Mouse (Mus musculus): Measurements from ENCODE around the gene Shbg. TPM values are rescaled to one million over a fixed set of nuclear protein-coding genes. Genes with fewer than 3 reads are reported as not detected.

The Shbg gene
- polyA plus RNA-seq, 1 experiment: not detected

DNA sequence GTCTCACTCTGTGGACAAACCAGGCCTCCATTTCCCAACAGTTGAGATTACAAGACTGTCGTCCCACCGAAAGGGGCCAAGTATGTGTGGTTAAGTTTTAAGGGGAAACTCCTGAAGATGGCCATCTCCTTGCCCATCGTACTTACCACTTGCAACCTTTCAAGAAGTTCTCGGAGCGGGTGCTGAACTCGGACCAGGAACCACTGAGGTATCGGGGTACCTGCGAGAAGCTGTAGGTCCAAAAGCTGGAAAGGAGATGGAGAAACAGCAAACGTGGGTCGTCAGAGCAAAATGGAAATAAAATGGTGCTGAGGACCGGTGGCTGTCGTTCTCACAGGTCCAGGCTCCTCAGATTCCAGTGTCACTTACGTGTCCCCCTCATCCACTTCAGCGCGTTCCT lies 39.4 kb downstream of the Shbg start:
- Histone ChIP-seq H3K27ac (replicated peaks; ENCODE audit: low read depth, low read length) (no peak overlapping the region), H3K4me1 (ENCODE audit: control insufficient read depth, insufficient read depth, insufficient read length, low read length) (peaks cover 5% of the 10 kb centered on the region), H3K4me3 (ENCODE audit: insufficient read depth, low read depth, low read length) (peak overlapping the region; percentile 86)

DNA sequence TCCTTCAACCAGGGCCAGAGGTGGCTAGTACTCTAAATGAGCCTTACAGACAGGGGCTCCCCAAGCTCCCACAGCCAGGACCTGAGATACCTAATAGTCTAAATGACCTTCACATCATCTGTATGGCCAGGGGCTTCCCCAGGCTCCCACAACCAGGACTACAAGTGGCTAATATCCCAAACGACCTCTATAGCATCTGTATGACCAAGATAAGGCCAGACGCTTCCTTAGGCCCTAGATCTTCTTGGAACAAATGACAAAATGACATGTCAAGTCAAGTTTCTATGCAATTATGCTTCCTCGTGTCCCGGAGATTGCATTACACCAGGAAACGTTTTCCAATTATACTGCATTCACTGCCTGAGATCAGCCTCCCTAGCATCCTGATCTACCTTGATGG lies 41.4 kb downstream of the Shbg start:
- H3K4me3 ChIP-seq (ENCODE audit: insufficient read depth, low read depth, low read length): no peak overlapping the region
- no peak overlapping the region for H3K27ac ChIP-seq (replicated peaks; ENCODE audit: low read depth, low read length)
- H3K4me1 ChIP-seq (ENCODE audit: control insufficient read depth, insufficient read depth, insufficient read length, low read length): no peaks in the 10 kb centered on the region

DNA sequence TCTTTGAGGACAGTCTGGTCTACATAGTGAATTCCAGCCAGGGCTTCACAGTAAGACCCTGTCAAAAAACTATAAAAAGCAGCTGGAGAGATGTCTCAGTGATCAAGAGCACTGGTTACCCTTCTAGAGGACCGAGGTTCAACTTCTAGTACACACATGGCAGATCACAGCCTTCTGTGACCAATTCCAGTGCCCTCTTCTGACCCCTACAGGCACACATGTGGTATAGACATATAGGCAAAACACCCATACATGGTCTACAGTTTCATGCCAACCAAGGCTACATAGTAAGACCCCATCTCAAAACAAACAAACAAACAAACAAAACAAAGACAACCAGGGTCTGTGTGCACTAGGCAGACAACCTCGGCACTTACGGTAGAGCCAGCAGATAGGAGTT lies 42.5 kb downstream of the Shbg start:
- no peak overlapping the region for H3K4me3 ChIP-seq (ENCODE audit: insufficient read depth, low read depth, low read length)

DNA sequence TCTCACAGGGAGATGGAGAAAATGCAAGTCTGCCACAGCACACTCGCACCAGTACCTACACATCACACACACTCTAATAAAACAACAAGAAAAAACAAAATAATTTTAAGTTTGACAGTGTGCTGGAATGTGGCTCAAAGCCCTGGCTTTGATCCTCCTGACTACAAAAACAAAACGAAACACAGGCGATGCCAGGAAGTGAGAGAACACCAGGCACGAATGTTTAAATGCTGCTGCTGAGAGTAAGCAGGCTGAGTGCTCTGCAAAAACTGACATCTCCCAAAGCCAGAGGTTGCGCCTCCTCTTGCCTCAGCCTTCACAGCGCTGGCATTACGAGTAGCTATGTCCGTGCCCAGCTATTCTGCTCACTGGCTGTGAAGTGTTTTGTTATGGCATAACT lies 52.6 kb downstream of the Shbg start:
- Histone ChIP-seq H3K4me3 (ENCODE audit: insufficient read depth, low read depth, low read length) (no peak overlapping the region), H3K27ac (replicated peaks; ENCODE audit: low read depth, low read length) (no peak overlapping the region), H3K4me1 (ENCODE audit: control insufficient read depth, insufficient read depth, insufficient read length, low read length) (no peaks in the 10 kb centered on the region; the same call in 1 of the 2 replicates)

More for the DNA sequence above, 42.5 kb downstream of the Shbg start:
- Histone ChIP-seq H3K4me1 (ENCODE audit: control insufficient read depth, insufficient read depth, insufficient read length, low read length) (no peaks in the 10 kb centered on the region), H3K27ac (replicated peaks; ENCODE audit: low read depth, low read length) (no peak overlapping the region)

Other genes with a start within 250 kb of the Shbg start
- gene Chd3, start 248.5 kb downstream of the Shbg start, polyA plus RNA-seq (2012; ENCODE audit: insufficient read depth, insufficient read length, missing spikeins): 19.4 and 27.0 TPM in 2 replicates
- gene Naa38, start 222.4 kb downstream of the Shbg start, polyA plus RNA-seq (2012; ENCODE audit: insufficient read depth, insufficient read length, missing spikeins): 249 and 290 TPM in 2 replicates
- 16.1 and 18.9 TPM in 2 replicates for gene Cyb5d1, start 222.3 kb downstream of the Shbg start, polyA plus RNA-seq (2012; ENCODE audit: insufficient read depth, insufficient read length, missing spikeins)
- 4.1 and 8.3 TPM in 2 replicates for gene Tmem88, start 219.7 kb downstream of the Shbg start, polyA plus RNA-seq (2012; ENCODE audit: insufficient read depth, insufficient read length, missing spikeins)
- gene Kdm6b, start 204.2 kb downstream of the Shbg start, polyA plus RNA-seq (2012; ENCODE audit: insufficient read depth, insufficient read length, missing spikeins): 13.9 and 16.9 TPM in 2 replicates
- not detected in 2 replicates for gene Dnah2, start 68.8 kb downstream of the Shbg start, polyA plus RNA-seq (2012; ENCODE audit: insufficient read depth, insufficient read length, missing spikeins)
- gene Efnb3, start 57.7 kb downstream of the Shbg start, polyA plus RNA-seq (2012; ENCODE audit: insufficient read depth, insufficient read length, missing spikeins): not detected in 2 replicates
- 10.7 and 10.9 TPM in 2 replicates for gene Wrap53, start 37.6 kb downstream of the Shbg start, polyA plus RNA-seq (2012; ENCODE audit: insufficient read depth, insufficient read length, missing spikeins)
- gene Trp53, start 37.5 kb downstream of the Shbg start, polyA plus RNA-seq (2012; ENCODE audit: insufficient read depth, insufficient read length, missing spikeins): 13.6 and 18.3 TPM in 2 replicates
- gene Atp1b2, start 12.0 kb downstream of the Shbg start, polyA plus RNA-seq (2012; ENCODE audit: insufficient read depth, insufficient read length, missing spikeins): 6.7 and 8.3 TPM in 2 replicates
- gene Sat2, start 4.1 kb upstream of the Shbg start, polyA plus RNA-seq (2012; ENCODE audit: insufficient read depth, insufficient read length, missing spikeins): 8.6 and 10.9 TPM in 2 replicates
- 27.8 and 29.5 TPM in 2 replicates for gene Fxr2, start 15.1 kb upstream of the Shbg start, polyA plus RNA-seq (2012; ENCODE audit: insufficient read depth, insufficient read length, missing spikeins)
- gene Sox15, start 37.4 kb upstream of the Shbg start, polyA plus RNA-seq (2012; ENCODE audit: insufficient read depth, insufficient read length, missing spikeins): not detected in 2 replicates
- gene Mpdu1, start 44.7 kb upstream of the Shbg start, polyA plus RNA-seq (2012; ENCODE audit: insufficient read depth, insufficient read length, missing spikeins): 73.8 and 102 TPM in 2 replicates
- 10.3 and 12.1 TPM in 2 replicates for gene Cd68, start 48.2 kb upstream of the Shbg start, polyA plus RNA-seq (2012; ENCODE audit: insufficient read depth, insufficient read length, missing spikeins)
- 268 and 317 TPM in 2 replicates for gene Eif4a1, start 54.5 kb upstream of the Shbg start, polyA plus RNA-seq (2012; ENCODE audit: insufficient read depth, insufficient read length, missing spikeins)
- gene Senp3, start 64.2 kb upstream of the Shbg start, polyA plus RNA-seq (2012; ENCODE audit: insufficient read depth, insufficient read length, missing spikeins): 49.9 and 65.3 TPM in 2 replicates
- gene Tnfsf13, start 67.9 kb upstream of the Shbg start, polyA plus RNA-seq (2012; ENCODE audit: insufficient read depth, insufficient read length, missing spikeins): 4.1 and 4.9 TPM in 2 replicates
- gene Tnfsf12, start 77.9 kb upstream of the Shbg start, polyA plus RNA-seq (2012; ENCODE audit: insufficient read depth, insufficient read length, missing spikeins): 12.7 and 13.7 TPM in 2 replicates
- gene Tnfsfm13, start 78.2 kb upstream of the Shbg start, polyA plus RNA-seq (2012; ENCODE audit: insufficient read depth, insufficient read length, missing spikeins): 0.99 and 2.8 TPM in 2 replicates
- gene Polr2a, start 140.7 kb upstream of the Shbg start, polyA plus RNA-seq (2012; ENCODE audit: insufficient read depth, insufficient read length, missing spikeins): 10.4 and 16.5 TPM in 2 replicates
- gene Slc35g3, start 144.1 kb upstream of the Shbg start, polyA plus RNA-seq (2012; ENCODE audit: insufficient read depth, insufficient read length, missing spikeins): not detected in 2 replicates
- gene Zbtb4, start 148.0 kb upstream of the Shbg start, polyA plus RNA-seq (2012; ENCODE audit: insufficient read depth, insufficient read length, missing spikeins): 17.2 and 23.6 TPM in 2 replicates
- gene Chrnb1, start 178.0 kb upstream of the Shbg start, polyA plus RNA-seq (2012; ENCODE audit: insufficient read depth, insufficient read length, missing spikeins): 1.7 and 2.4 TPM in 2 replicates
- gene Fgf11, start 184.0 kb upstream of the Shbg start, polyA plus RNA-seq (2012; ENCODE audit: insufficient read depth, insufficient read length, missing spikeins): 5.6 and 7.5 TPM in 2 replicates
- 1.2 TPM in 1 of 2 replicates, not detected in the other for gene Tmem102, start 187.7 kb upstream of the Shbg start, polyA plus RNA-seq (2012; ENCODE audit: insufficient read depth, insufficient read length, missing spikeins)
- gene Gm39566, start 197.4 kb upstream of the Shbg start, polyA plus RNA-seq (2012; ENCODE audit: insufficient read depth, insufficient read length, missing spikeins): not detected in 2 replicates
- gene Spem2, start 200.6 kb upstream of the Shbg start, polyA plus RNA-seq (2012; ENCODE audit: insufficient read depth, insufficient read length, missing spikeins): not detected in 2 replicates
- gene Spem1, start 204.3 kb upstream of the Shbg start, polyA plus RNA-seq (2012; ENCODE audit: insufficient read depth, insufficient read length, missing spikeins): not detected in 2 replicates
- gene Nlgn2, start 219.9 kb upstream of the Shbg start, polyA plus RNA-seq (2012; ENCODE audit: insufficient read depth, insufficient read length, missing spikeins): 1.8 and 2.7 TPM in 2 replicates
- gene Tmem256, start 220.6 kb upstream of the Shbg start, polyA plus RNA-seq (2012; ENCODE audit: insufficient read depth, insufficient read length, missing spikeins): 206 and 248 TPM in 2 replicates
- gene Plscr3, start 228.5 kb upstream of the Shbg start, polyA plus RNA-seq (2012; ENCODE audit: insufficient read depth, insufficient read length, missing spikeins): 18.7 TPM in 2 replicates
- not detected in 2 replicates for gene Tnk1, start 240.8 kb upstream of the Shbg start, polyA plus RNA-seq (2012; ENCODE audit: insufficient read depth, insufficient read length, missing spikeins)